Mouse (Mus musculus): ENCODE data around the gene Tnfsf14. TPM values are rescaled to one million over a fixed set of nuclear protein-coding genes. Genes with fewer than 3 reads are reported as not detected.
A peak's percentile ranks its signal among the peaks of the same experiment; 100 is the strongest.

The Tnfsf14 gene
- total RNA-seq, 2 experiments from 2014 or later: not detected

DNA sequence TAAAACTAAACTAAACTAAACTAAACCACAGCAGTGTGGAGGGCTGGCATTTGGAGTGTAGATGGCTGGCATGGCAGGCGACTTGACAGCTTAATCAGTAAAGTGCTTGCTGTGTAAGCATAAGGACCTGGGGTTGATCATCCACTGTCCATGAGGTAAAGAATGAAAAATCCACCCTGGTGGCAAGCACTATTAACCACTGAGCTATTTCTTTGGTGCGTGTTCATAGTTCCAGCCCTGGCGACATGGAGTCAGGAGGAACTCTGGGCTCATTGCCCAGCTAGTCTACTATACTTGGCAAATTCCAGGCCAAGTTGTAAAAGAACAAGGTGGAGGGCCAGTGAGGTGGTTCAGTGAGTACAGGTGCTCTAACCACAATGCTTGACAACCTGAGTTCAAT lies 14.0 kb upstream of the Tnfsf14 start:
- intact Hi-C loops (cut with DNase I): no loop called here

GRCm38 (mm10) chr17:57201841-57202724 lies 8.1 kb upstream of the Tnfsf14 start:
- no peak for DNase-seq
- intact Hi-C loops (cut with DNase I): no loop called here

More for the DNA sequence above, 14.0 kb upstream of the Tnfsf14 start:
- no peak for DNase-seq

- intact Hi-C loops (cut with DNase I): no loop called here
- DNase-seq: no peak
Observed at GRCm38 (mm10) chr17:57198252-57198651, 4.3 kb upstream of the Tnfsf14 start.

DNA sequence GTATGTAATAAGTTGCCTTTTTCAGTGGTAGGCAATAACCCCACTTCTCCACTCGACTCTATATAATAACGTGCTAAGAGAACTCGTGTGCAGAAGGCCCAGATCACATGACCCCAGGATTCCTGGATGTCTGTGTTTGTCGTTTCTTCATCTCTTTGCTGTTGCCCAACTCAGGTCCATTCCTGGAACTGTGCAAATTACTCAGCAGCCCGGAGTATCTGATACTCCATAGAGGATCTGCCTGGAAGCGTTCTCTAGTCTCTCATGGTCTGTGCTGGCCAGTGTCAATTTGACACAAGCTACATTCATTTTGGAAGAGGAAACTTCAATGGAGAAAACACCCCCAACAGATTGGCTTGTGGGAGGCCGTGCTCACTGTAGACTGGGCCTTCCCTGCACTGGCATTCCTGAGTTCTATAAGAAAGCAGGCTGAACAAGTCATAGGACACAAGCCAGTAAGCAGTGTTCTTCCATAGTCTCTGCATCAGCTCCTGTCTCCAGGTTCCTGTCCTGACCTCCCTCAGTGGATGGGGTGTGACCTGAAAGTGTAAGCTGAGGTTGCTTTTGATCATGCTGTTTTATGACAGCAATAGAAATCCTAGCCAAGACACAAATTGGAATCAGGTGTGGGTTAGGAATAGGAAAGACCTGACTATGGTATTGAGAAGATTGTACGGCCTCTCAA lies 1.5 kb upstream of the Tnfsf14 start:
- no peak for DNase-seq
- intact Hi-C loops (cut with DNase I): no loop called here

- no peak for DNase-seq
- intact Hi-C loops (cut with DNase I): no loop called here
Observed at GRCm38 (mm10) chr17:57194771-57195170, 794 bp upstream of the Tnfsf14 start.

DNA sequence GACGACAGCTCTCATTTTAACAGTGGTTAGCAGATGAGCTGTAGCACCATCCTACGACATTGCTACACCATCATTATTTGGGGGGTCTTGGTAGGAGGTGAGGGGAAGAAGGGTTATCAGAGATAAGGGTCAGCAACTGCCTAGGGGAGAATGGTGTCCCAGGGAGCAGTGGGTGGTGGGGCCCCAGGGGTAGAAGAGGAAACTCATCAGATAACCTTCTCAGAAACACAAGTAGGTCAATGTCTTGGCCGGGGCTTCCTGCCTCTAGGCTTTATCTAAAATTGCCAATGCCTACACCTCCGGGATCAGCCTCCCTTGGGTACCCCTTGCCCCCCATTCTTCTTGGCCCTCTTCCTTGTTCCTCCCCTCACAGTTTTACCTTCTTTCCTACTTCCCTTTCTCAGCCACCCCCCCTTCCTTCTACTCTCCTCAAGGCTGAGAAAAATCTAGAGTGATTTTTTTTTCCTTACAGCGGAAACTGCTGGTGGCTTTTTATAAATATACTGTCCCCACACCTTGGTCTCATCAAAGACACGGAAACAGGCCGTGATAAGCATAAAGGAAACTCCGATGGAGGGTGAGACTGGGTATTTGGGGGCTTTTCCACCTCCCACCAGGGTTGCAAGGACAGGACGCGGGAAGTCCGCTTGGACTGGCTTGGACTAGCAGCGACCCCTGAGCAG lies 5.3 kb downstream of the Tnfsf14 start:
- intact Hi-C loops (cut with DNase I): no loop called here
- no peak for DNase-seq

- intact Hi-C loops (cut with DNase I): no loop called here
- no peak for DNase-seq
Observed at GRCm38 (mm10) chr17:57185641-57186040, 8.3 kb downstream of the Tnfsf14 start.

DNA sequence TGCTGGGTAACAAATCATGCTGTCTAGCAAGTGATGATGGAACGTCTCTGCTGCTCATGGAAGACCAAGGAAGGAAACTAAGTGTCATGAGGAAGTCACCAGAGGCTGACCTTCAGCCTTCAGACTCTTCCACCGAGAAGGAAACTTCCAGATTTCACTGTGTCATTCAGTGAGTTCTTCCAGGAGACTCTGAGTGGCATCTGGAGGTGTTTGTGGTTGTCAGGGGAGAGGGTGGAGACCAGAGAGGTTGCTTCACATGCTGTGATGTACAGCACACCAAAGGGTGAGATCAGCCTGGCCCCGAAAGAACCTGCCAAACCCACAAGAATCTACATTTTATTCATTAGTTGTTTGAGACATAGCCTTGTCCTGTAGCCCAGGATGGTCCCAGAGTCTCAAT lies 11.1 kb downstream of the Tnfsf14 start:
- no peak for DNase-seq

GRCm38 (mm10) chr17:57180363-57180762 lies 13.6 kb downstream of the Tnfsf14 start:
- intact Hi-C loops (cut with DNase I): no loop called here

More for the DNA sequence above, 11.1 kb downstream of the Tnfsf14 start:
- intact Hi-C loops (cut with DNase I): no loop called here

GRCm38 (mm10) chr17:57173351-57173750 lies 20.6 kb downstream of the Tnfsf14 start:
- intact Hi-C loops (cut with DNase I): no loop called here
- no peak for DNase-seq

More at GRCm38 (mm10) chr17:57180363-57180762, 13.6 kb downstream of the Tnfsf14 start:
- peak; percentile 7 for DNase-seq

DNA sequence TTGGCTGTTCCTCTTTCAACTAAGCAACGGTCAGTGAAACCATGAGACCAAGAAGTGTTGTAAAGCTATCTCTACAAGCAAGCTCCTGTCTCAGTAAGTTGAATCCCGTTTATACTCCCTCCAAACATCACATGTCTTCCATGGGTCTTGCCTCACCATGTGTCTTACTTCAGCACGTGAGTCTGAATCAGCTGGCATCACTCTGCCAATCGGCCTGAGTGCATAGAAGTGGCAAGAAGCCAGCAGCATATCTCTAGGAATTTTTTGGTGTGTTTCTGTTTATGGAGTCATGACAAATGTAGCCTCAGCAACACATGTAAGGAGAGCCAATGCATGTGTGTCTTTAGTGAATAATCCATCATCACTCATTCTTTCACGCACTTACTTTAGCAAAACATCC lies 21.6 kb downstream of the Tnfsf14 start:
- DNase-seq: no peak
- intact Hi-C loops (cut with DNase I): no loop called here

DNA sequence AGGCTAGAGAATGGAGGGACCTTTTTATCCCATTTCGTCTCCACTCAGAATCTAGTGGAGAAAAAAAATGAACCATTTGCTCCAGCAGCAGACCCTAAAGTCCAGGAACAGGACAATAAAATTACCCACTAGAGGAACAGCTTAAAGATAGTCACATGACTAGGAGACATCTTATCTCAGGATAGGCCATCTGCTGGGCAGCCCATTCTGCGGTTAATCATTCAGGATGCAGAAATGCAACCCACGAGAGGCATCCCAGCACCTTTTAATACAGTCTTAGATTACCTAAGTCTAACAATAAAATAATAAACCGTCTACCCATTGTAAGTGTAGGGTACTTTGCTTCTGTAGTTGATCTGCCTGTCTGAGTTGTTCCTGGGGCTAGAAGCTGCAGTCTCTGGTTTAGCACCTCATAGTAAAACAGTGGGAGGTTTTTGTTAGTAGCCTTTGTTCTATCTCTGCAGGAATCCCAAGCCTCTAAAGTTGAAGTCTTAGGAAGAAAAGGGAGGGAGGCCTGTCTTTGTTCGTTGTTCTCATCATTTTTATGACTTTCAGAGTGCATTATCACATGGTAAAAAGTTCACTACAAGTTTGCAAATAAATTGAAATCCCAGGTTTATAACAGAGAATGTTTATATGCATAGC lies 23.2 kb downstream of the Tnfsf14 start:
- intact Hi-C loops (cut with DNase I): no loop called here

GRCm38 (mm10) chr17:57166800-57167791 lies 26.9 kb downstream of the Tnfsf14 start:
- intact Hi-C loops (cut with DNase I): loop anchor here (5.0 kb wide), 1 partner anchor 70 kb away; no protein-coding TSS in a partner anchor
- peak; percentile 91 for DNase-seq

More for the DNA sequence above, 23.2 kb downstream of the Tnfsf14 start:
- DNase-seq: no peak

- no peak for DNase-seq
- intact Hi-C loops (cut with DNase I): no loop called here
Observed at GRCm38 (mm10) chr17:57153787-57154186, 40.2 kb downstream of the Tnfsf14 start.

- intact Hi-C loops (cut with DNase I): no loop called here
- DNase-seq: no peak
Observed at GRCm38 (mm10) chr17:57153006-57153405, 41.0 kb downstream of the Tnfsf14 start.

GRCm38 (mm10) chr17:57148994-57149803 lies 44.8 kb downstream of the Tnfsf14 start, which contains the start of gene Cd70:
TSS of gene Cd70 (minus strand) at chr17:57149777.
- intact Hi-C loops (cut with DNase I): no loop called here
- DNase-seq: peak; percentile 3

- intact Hi-C loops (cut with DNase I): no loop called here
- no peak for DNase-seq
Observed at GRCm38 (mm10) chr17:57148343-57148742, 45.6 kb downstream of the Tnfsf14 start.

GRCm38 (mm10) chr17:57145115-57145514 lies 48.9 kb downstream of the Tnfsf14 start:
- DNase-seq: no peak
- intact Hi-C loops (cut with DNase I): no loop called here

DNA sequence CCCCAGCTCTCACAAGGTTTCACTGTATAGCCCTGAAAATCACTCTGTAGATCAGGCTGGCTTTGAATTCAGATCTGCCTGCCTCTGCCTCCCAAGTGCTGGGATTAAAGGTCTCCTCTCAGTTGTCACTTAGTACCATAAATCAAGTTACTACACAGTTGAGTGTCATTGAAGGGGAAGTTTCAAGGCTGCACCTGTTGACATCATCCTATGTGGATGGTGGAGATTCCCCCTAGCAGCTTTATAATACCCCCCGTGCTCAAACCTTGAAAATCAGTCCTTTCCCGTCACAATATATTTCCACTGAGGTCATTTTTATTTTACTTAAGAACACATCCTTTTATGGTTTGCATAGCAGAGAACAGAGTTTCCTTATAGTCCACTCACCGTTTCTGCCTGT lies 50.3 kb downstream of the Tnfsf14 start:
- DNase-seq: no peak
- intact Hi-C loops (cut with DNase I): no loop called here
